Mouse (Mus musculus): ENCODE results near the gene Add1.
A peak's percentile ranks its signal among the peaks of the same experiment; 100 is the strongest.

Gene Add1

GRCm38 (mm10) chr5:34609966-34610365 is 36.5 kb downstream of the Add1 start:
- no peak for DNase-seq

- DNase-seq = no peak
These were observed 59.5 kb downstream of the Add1 start for GRCm38 (mm10) chr5:34632996-34633395.

- DNase-seq = no peak
These were observed 60.2 kb downstream of the Add1 start for GRCm38 (mm10) chr5:34633641-34634040.

- no peak for DNase-seq
These were observed 61.4 kb downstream of the Add1 start for GRCm38 (mm10) chr5:34634746-34635400.

GRCm38 (mm10) chr5:34635665-34636192 is 62.3 kb downstream of the Add1 start:
- no peak for DNase-seq

GRCm38 (mm10) chr5:34636481-34637287 is 63.2 kb downstream of the Add1 start, which contains the start of gene Mfsd10:
TSS of gene Mfsd10 (minus strand) at chr5:34637212.
- DNase-seq = peak; percentile 72 to 81

GRCm38 (mm10) chr5:34637591-34638156 is 64.2 kb downstream of the Add1 start:
- DNase-seq = no peak

- DNase-seq = peak; percentile 44 to 60
These were observed 68.5 kb downstream of the Add1 start for GRCm38 (mm10) chr5:34641991-34642390.

- peak; percentile 46 to 67 for DNase-seq
These were observed 69.5 kb downstream of the Add1 start for GRCm38 (mm10) chr5:34642932-34643331.

GRCm38 (mm10) chr5:34647581-34647980 is 74.1 kb downstream of the Add1 start:
- peak in 1 of 2 experiments; percentile 74 for DNase-seq

GRCm38 (mm10) chr5:34652961-34653360 is 79.5 kb downstream of the Add1 start:
- DNase-seq = no peak

GRCm38 (mm10) chr5:34654881-34655280 is 81.4 kb downstream of the Add1 start:
- DNase-seq = no peak

- DNase-seq = no peak
These were observed 84.1 kb downstream of the Add1 start for GRCm38 (mm10) chr5:34657556-34657955.

GRCm38 (mm10) chr5:34659686-34660590 is 86.5 kb downstream of the Add1 start, which contains the start of the genes Nop14 and Grk4:
TSS of gene Nop14 (minus strand) at chr5:34660148.
TSS of gene Grk4 (plus strand) at chr5:34660379.
- DNase-seq = peak; percentile 100

GRCm38 (mm10) chr5:34660591-34661130 is 87.2 kb downstream of the Add1 start:
- peak in 1 of 2 experiments; percentile 51 for DNase-seq

GRCm38 (mm10) chr5:34661909-34662308 is 88.4 kb downstream of the Add1 start:
- no peak for DNase-seq

GRCm38 (mm10) chr5:34663231-34663630 is 89.8 kb downstream of the Add1 start:
- no peak for DNase-seq

- DNase-seq = peak in 1 of 2 experiments; percentile 17
These were observed 96.0 kb downstream of the Add1 start for GRCm38 (mm10) chr5:34669493-34669892.

- DNase-seq = peak in 1 of 2 experiments; percentile 37
These were observed 96.8 kb downstream of the Add1 start for GRCm38 (mm10) chr5:34670280-34670679.

Data from kidney, adult 8-10 months (tissue).